Mouse (Mus musculus) lung, postnatal 0 days (tissue): ENCODE measurements around the gene Adgrf3.

Experiments
- CTCF ChIP-seq: IDR thresholded peaks from 2 replicates; pipeline ENCODE4 v1.5.1; 2016; ENCODE audit warnings: antibody characterized with exemption, mild to moderate bottlenecking
- EP300 ChIP-seq: IDR thresholded peaks from 2 replicates; pipeline ENCODE4 v1.6.1; 2016; ENCODE audit warnings: antibody characterized with exemption, mild to moderate bottlenecking, control low read depth

- no peak for TF ChIP-seq CTCF
- no peak for TF ChIP-seq EP300
These were observed 59.0 kb downstream of the Adgrf3 start for GRCm38 (mm10) chr5:30146526-30146925.
